Mouse (Mus musculus) naive thymus-derived CD4-positive, alpha-beta T cell, adult 2 months (primary cell): Measurements from ENCODE around the gene Egflam.

Source experiments
- DNase-seq: peaks from one replicate; pipeline ENCODE4 v3.0.0-alpha.2; 2011; ENCODE audit warnings: low read depth

Gene Egflam

GRCm38 (mm10) chr15:7173346-7173745, 224.8 kb downstream of the Egflam start:
- no peak for DNase-seq

- DNase-seq, result no peak
These were observed 225.3 kb downstream of the Egflam start for GRCm38 (mm10) chr15:7172875-7173274.

- DNase-seq, result no peak
These were observed 230.2 kb downstream of the Egflam start for GRCm38 (mm10) chr15:7167906-7168532.

GRCm38 (mm10) chr15:7167238-7167905, 230.8 kb downstream of the Egflam start:
- DNase-seq, result no peak

- no peak for DNase-seq
These were observed 231.5 kb downstream of the Egflam start for GRCm38 (mm10) chr15:7166735-7167134.

GRCm38 (mm10) chr15:7163851-7164250, 234.3 kb downstream of the Egflam start:
- no peak for DNase-seq

GRCm38 (mm10) chr15:7160321-7160720, 237.9 kb downstream of the Egflam start:
- DNase-seq, result no peak

GRCm38 (mm10) chr15:7159869-7160268, 238.3 kb downstream of the Egflam start:
- DNase-seq, result no peak

- DNase-seq, result no peak
These were observed 240.5 kb downstream of the Egflam start for GRCm38 (mm10) chr15:7157658-7158057.
